ENCODE assay signal across 14 mouse cellular contexts in genomic region chr17:55477361-55477760, GRCm38 (mm10). TPM values are rescaled to one million over a fixed set of nuclear protein-coding genes. Genes with fewer than 3 reads are reported as not detected.
DNase-seq lines count a peak whose midpoint lies in the region; ATAC-seq and TF ChIP-seq lines count a peak whose summit lies in the region.
"Had no signal": no experiment of that assay in that cellular context is flagged by ENCODE, and none has a peak within 500 bp of the region (broad histone marks: within the 10 kb centered on the region; RNA-seq: fewer than 3 reads in every experiment).

No protein-coding gene starts in this region.

- in situ Hi-C loops in ES-E14 (cut with MboI; ENCODE audit: low sequenced_read_pairs in 2 of 2, unreplicated experiment in 2 of 2) = no loop called here

- TF ChIP-seq CTCF in midbrain, postnatal 0 days (IDR thresholded peaks at IDR 0.05) = peak; percentile 82
- TF ChIP-seq CTCF in heart, adult 2 months (IDR thresholded peaks at IDR 0.05) = no peak

- intact Hi-C loops in heart, adult 2 months (cut with DNase I) = no loop called here

- no peaks in the 10 kb centered on the region for H3K27me3 ChIP-seq in hindbrain, embryonic 11.5 days (ENCODE audit: control insufficient read depth, insufficient read depth, low read length)
- H3K27me3 ChIP-seq in hindbrain, embryonic 10.5 days (ENCODE audit: insufficient read depth, poor library complexity, severe bottlenecking) = no peaks in the 10 kb centered on the region
- no peaks in the 10 kb centered on the region for H3K27me3 ChIP-seq in forebrain, embryonic 14.5 days (replicated peaks; ENCODE audit: control insufficient read depth, insufficient read depth, low read length)
- no peaks in the 10 kb centered on the region for H3K27me3 ChIP-seq in midbrain, postnatal 0 days (ENCODE audit: insufficient read depth, low read length)
- no peaks in the 10 kb centered on the region for H3K27me3 ChIP-seq in heart, adult 2 months (ENCODE audit: control insufficient read depth, insufficient read depth, low read length)
- H3K27me3 ChIP-seq: embryonic facial prominence, embryonic 13.5 days; limb, embryonic 15.5 days had no signal

- no peaks in the 10 kb centered on the region for H3K79me2 ChIP-seq in heart, adult 2 months (replicated peaks; ENCODE audit: control insufficient read depth, insufficient read depth, low read length)

- H3K9me3 ChIP-seq in hindbrain, embryonic 11.5 days (ENCODE audit: control insufficient read depth, low read length) = no peaks in the 10 kb centered on the region
- H3K9me3 ChIP-seq in hindbrain, embryonic 10.5 days = no peaks in the 10 kb centered on the region
- no peaks in the 10 kb centered on the region for H3K9me3 ChIP-seq in ES-E14 (ENCODE audit: control insufficient read depth, insufficient read depth, low read depth, low read length)
- H3K9me3 ChIP-seq in forebrain, embryonic 14.5 days (replicated peaks; ENCODE audit: control insufficient read depth, low read length) = no peaks in the 10 kb centered on the region
- H3K9me3 ChIP-seq in midbrain, postnatal 0 days (ENCODE audit: low read length) = no peaks in the 10 kb centered on the region
- H3K9me3 ChIP-seq: limb, embryonic 15.5 days had no signal

- no peak overlapping the region for H3K4me2 ChIP-seq in hindbrain, embryonic 11.5 days (replicated peaks; ENCODE audit: low read depth, low read length)
- no peak overlapping the region for H3K4me2 ChIP-seq in forebrain, embryonic 14.5 days (ENCODE audit: low read length)
- no peak overlapping the region for H3K4me2 ChIP-seq in midbrain, postnatal 0 days (ENCODE audit: low read depth, low read length, poor library complexity, severe bottlenecking)
- H3K4me2 ChIP-seq: embryonic facial prominence, embryonic 13.5 days; heart, embryonic 11.5 days; limb, embryonic 15.5 days had no signal

- peak; percentile 59 for ATAC-seq in hindbrain, embryonic 11.5 days (ENCODE audit: low FRiP score)
- ATAC-seq in forebrain, embryonic 14.5 days = peak; percentile 83
- 0 out of 2 replicates have a peak, but pooled peaks have one; percentile 62 for ATAC-seq in midbrain, postnatal 0 days (ENCODE audit: low FRiP score)
- ATAC-seq in megakaryocyte-erythroid progenitor cell, adult 5-6 weeks (replicated peaks; ENCODE audit: low FRiP score, low TSS enrichment, poor library complexity, severe bottlenecking) = no peak
- ATAC-seq: CD4-positive, CD25-positive, alpha-beta regulatory T cell, adult 4 months had no signal

- DNase-seq in hindbrain, embryonic 11.5 days (ENCODE audit: low spot score) = peak; percentile 5
- no peak for DNase-seq in hindbrain, embryonic 10.5 days (ENCODE audit: low spot score)
- DNase-seq in ES-E14 (ENCODE audit: low read depth, low spot score) = no peak
- DNase-seq in forebrain, embryonic 14.5 days (ENCODE audit: low spot score) = peak; percentile 66
- DNase-seq in midbrain, postnatal 0 days (ENCODE audit: low spot score) = peak; percentile 74
- no peak for DNase-seq in spleen, postnatal 10 days (ENCODE audit: low spot score in 2 of 2)
- no peak for DNase-seq in heart, adult 2 months

- TF ChIP-seq EP300 in heart, adult 2 months (IDR thresholded peaks at IDR 0.05; ENCODE audit: insufficient read depth, low read depth, low read length) = no peak

- no peak overlapping the region for H3K27ac ChIP-seq in hindbrain, embryonic 11.5 days (ENCODE audit: low read depth, low read length)
- no peak overlapping the region for H3K27ac ChIP-seq in hindbrain, embryonic 10.5 days
- H3K27ac ChIP-seq in ES-E14 (ENCODE audit: insufficient read depth, low read depth, low read length, poor library complexity, severe bottlenecking) = no peak overlapping the region
- H3K27ac ChIP-seq in forebrain, embryonic 14.5 days (ENCODE audit: low read depth, low read length) = no peak overlapping the region
- no peak overlapping the region for H3K27ac ChIP-seq in midbrain, postnatal 0 days (ENCODE audit: low read depth, low read length)
- no peak overlapping the region for H3K27ac ChIP-seq in heart, adult 2 months
- H3K27ac ChIP-seq: embryonic facial prominence, embryonic 13.5 days; limb, embryonic 15.5 days had no signal

- no peak overlapping the region for H3K4me3 ChIP-seq in hindbrain, embryonic 11.5 days (ENCODE audit: low read depth, low read length)
- no peak overlapping the region for H3K4me3 ChIP-seq in hindbrain, embryonic 10.5 days
- H3K4me3 ChIP-seq in ES-E14 (ENCODE audit: insufficient read depth in 1 of 2, low read depth in 1 of 2, low read length in 2 of 2, poor library complexity in 1 of 2, severe bottlenecking in 1 of 2) = no peak overlapping the region
- no peak overlapping the region for H3K4me3 ChIP-seq in forebrain, embryonic 14.5 days (ENCODE audit: low read depth, low read length)
- H3K4me3 ChIP-seq in midbrain, postnatal 0 days (ENCODE audit: low read depth, low read length) = no peak overlapping the region
- H3K4me3 ChIP-seq in heart, adult 2 months = no peak overlapping the region
- H3K4me3 ChIP-seq: embryonic facial prominence, embryonic 13.5 days; limb, embryonic 15.5 days had no signal

- H3K4me1 ChIP-seq in hindbrain, embryonic 11.5 days (replicated peaks; ENCODE audit: control insufficient read depth, insufficient read depth, low read length) = no peaks in the 10 kb centered on the region
- no peaks in the 10 kb centered on the region for H3K4me1 ChIP-seq in hindbrain, embryonic 10.5 days (replicated peaks)
- H3K4me1 ChIP-seq in ES-E14 (ENCODE audit: control insufficient read depth in 2 of 2, insufficient read depth in 2 of 2, low read length in 2 of 2, poor library complexity in 1 of 2) = peaks cover 0 to 2% of the 10 kb centered on the region in 2 experiments; a peak in 1 of 4 replicates
- H3K4me1 ChIP-seq in forebrain, embryonic 14.5 days (ENCODE audit: control insufficient read depth, insufficient read depth, low read length) = 0 out of 2 replicates have a peak, but pooled peaks cover 3% of the 10 kb centered on the region
- H3K4me1 ChIP-seq in midbrain, postnatal 0 days (ENCODE audit: insufficient read depth, low read length) = no peaks in the 10 kb centered on the region
- H3K4me1 ChIP-seq in heart, adult 2 months (ENCODE audit: control insufficient read depth, insufficient read depth, low read length) = no peaks in the 10 kb centered on the region
- H3K4me1 ChIP-seq: limb, embryonic 15.5 days had no signal

- TF ChIP-seq POLR2A in heart, adult 2 months (IDR thresholded peaks at IDR 0.05; ENCODE audit: insufficient read depth, low read depth, low read length) = no peak

- no peak overlapping the region for H3K9ac ChIP-seq in hindbrain, embryonic 11.5 days (ENCODE audit: low read depth, low read length)
- no peak overlapping the region for H3K9ac ChIP-seq in ES-E14 (ENCODE audit: insufficient read depth, low read depth, low read length, poor library complexity, severe bottlenecking)
- no peak overlapping the region for H3K9ac ChIP-seq in forebrain, embryonic 14.5 days (ENCODE audit: low read length)
- H3K9ac ChIP-seq in midbrain, postnatal 0 days (replicated peaks; ENCODE audit: low read length, poor library complexity, severe bottlenecking) = no peak overlapping the region
- H3K9ac ChIP-seq in heart, adult 2 months (ENCODE audit: low read depth, low read length) = no peak overlapping the region
- H3K9ac ChIP-seq: embryonic facial prominence, embryonic 13.5 days; limb, embryonic 15.5 days had no signal

- no peaks in the 10 kb centered on the region for H3K36me3 ChIP-seq in hindbrain, embryonic 11.5 days (ENCODE audit: control insufficient read depth, insufficient read depth, low read length)
- peaks cover 4% of the 10 kb centered on the region; the same call in 1 of the 2 replicates for H3K36me3 ChIP-seq in hindbrain, embryonic 10.5 days
- no peaks in the 10 kb centered on the region for H3K36me3 ChIP-seq in ES-E14 (ENCODE audit: control insufficient read depth, insufficient read depth, low read length, poor library complexity, severe bottlenecking)
- H3K36me3 ChIP-seq in forebrain, embryonic 14.5 days (ENCODE audit: control insufficient read depth, insufficient read depth, low read length) = peaks cover 4% of the 10 kb centered on the region; the same call in 1 of the 2 replicates
- H3K36me3 ChIP-seq in midbrain, postnatal 0 days (ENCODE audit: insufficient read depth, low read length) = peaks cover 5% of the 10 kb centered on the region
- no peaks in the 10 kb centered on the region for H3K36me3 ChIP-seq in heart, adult 2 months (ENCODE audit: control insufficient read depth, insufficient read depth, low read length)
- H3K36me3 ChIP-seq: limb, embryonic 15.5 days had no signal

TF ChIP-seq in ES-E14, 5 proteins besides CTCF, POLR2A, EP300 and RAD21:
- TF ChIP-seq CHD2 (IDR thresholded peaks at IDR 0.05; ENCODE audit: low read depth, low read length) = no peak
- TF ChIP-seq ZC3H11A (IDR thresholded peaks at IDR 0.05; ENCODE audit: borderline replicate concordance, low read depth, low read length) = 0 out of 2 replicates have a peak, but pooled peaks have one; percentile 11
- no peak for TF ChIP-seq MAFK (IDR thresholded peaks at IDR 0.05; ENCODE audit: insufficient read depth, low read depth, low read length)
- TF ChIP-seq HCFC1 (IDR thresholded peaks at IDR 0.05; ENCODE audit: borderline replicate concordance, insufficient read depth, low read length) = no peak

RNA-seq across cellular contexts. Expression of gene St6gal2, which starts 32.2 kb away (rescaled TPM):
- polyA plus RNA-seq in hindbrain, embryonic 11.5 days (2014; fragmentation: Nextera tagmentation; extraction: Ambion mirVana) = 11.6 and 12.3 TPM in 2 replicates
- polyA plus RNA-seq in hindbrain, embryonic 10.5 days (2016; fragmentation: Nextera tagmentation; extraction: Ambion mirVana) = 4.4 and 6.9 TPM in 2 replicates
- total RNA-seq in ES-E14 (2012; rRNA removed) = 1.6 and 1.8 TPM in 2 replicates
- polyA plus RNA-seq in forebrain, embryonic 14.5 days (2014; fragmentation: Nextera tagmentation; extraction: Ambion mirVana) = 20.7 and 28.4 TPM in 2 replicates
- 114 and 130 TPM in 2 replicates for total RNA-seq in midbrain, postnatal 0 days (2014; rRNA removed)
- 38.8 and 45.9 TPM in 2 replicates for polyA plus RNA-seq in midbrain, postnatal 0 days (2015; fragmentation: Nextera tagmentation; extraction: Ambion mirVana)
- total RNA-seq in megakaryocyte-erythroid progenitor cell, adult 5-6 weeks (2014; fragmentation: Nextera tagmentation) = not detected in 2 replicates
- total RNA-seq in megakaryocyte-erythroid progenitor cell, adult 5-6 weeks (2017) = not detected in 2 replicates
- not detected for total RNA-seq in heart, adult 2 months (2021)
- polyA plus RNA-seq in heart, adult 2 months (2012; rRNA removed) = not detected in 2 replicates
- total RNA-seq: megakaryocyte progenitor cell, adult 5-6 weeks had no signal
- polyA plus RNA-seq: CD4-positive, CD25-positive, alpha-beta regulatory T cell, adult 4 months; testis, adult 2 months had no signal

Comparison
In these comparisons a context has a peak if more than half of its experiments do, and no peak if none do; other contexts are left out.
1. DNase-seq: peak in hindbrain, embryonic 11.5 days (single experiment), forebrain, embryonic 14.5 days (single experiment) and midbrain, postnatal 0 days (single experiment); none in hindbrain, embryonic 10.5 days (single experiment), ES-E14 (single experiment), spleen, postnatal 10 days (0 of 2) and heart, adult 2 months (0 of 2).